Mouse (Mus musculus): ENCODE measurements around the gene Mrpl2.

Mrpl2 gene

GRCm38 (mm10) chr17:46645561-46646321 lies at the start of gene Mrpl2, which contains the start of gene Klc4:
Gene Mrpl2 (plus strand): TSS chr17:46646229.
Gene Klc4 (minus strand): TSS chr17:46646022.
- DNase-seq (ENCODE audit: low spot score in 2 of 2), result peak; percentile 98 to 99

- DNase-seq (ENCODE audit: low spot score in 2 of 2), result no peak
Observed at GRCm38 (mm10) chr17:46597956-46598355, 48.1 kb upstream of the Mrpl2 start.

GRCm38 (mm10) chr17:46598963-46599362 lies 47.1 kb upstream of the Mrpl2 start:
- no peak for DNase-seq (ENCODE audit: low spot score in 2 of 2)

- no peak for DNase-seq (ENCODE audit: low spot score in 2 of 2)
Observed at GRCm38 (mm10) chr17:46600569-46600968, 45.5 kb upstream of the Mrpl2 start.

GRCm38 (mm10) chr17:46602212-46602611 lies 43.8 kb upstream of the Mrpl2 start:
- DNase-seq (ENCODE audit: low spot score in 2 of 2), result no peak

GRCm38 (mm10) chr17:46603229-46603628 lies 42.8 kb upstream of the Mrpl2 start:
- DNase-seq (ENCODE audit: low spot score in 2 of 2), result no peak

- DNase-seq (ENCODE audit: low spot score in 2 of 2), result no peak
Observed at GRCm38 (mm10) chr17:46605126-46605525, 40.9 kb upstream of the Mrpl2 start.

GRCm38 (mm10) chr17:46605987-46606386 lies 40.0 kb upstream of the Mrpl2 start:
- no peak for DNase-seq (ENCODE audit: low spot score in 2 of 2)

GRCm38 (mm10) chr17:46609721-46610514 lies 36.1 kb upstream of the Mrpl2 start:
- DNase-seq (ENCODE audit: low spot score in 2 of 2), result no peak

- no peak for DNase-seq (ENCODE audit: low spot score in 2 of 2)
Observed at GRCm38 (mm10) chr17:46611316-46611715, 34.7 kb upstream of the Mrpl2 start.

- DNase-seq (ENCODE audit: low spot score in 2 of 2), result no peak
Observed at GRCm38 (mm10) chr17:46612189-46612588, 33.8 kb upstream of the Mrpl2 start.

GRCm38 (mm10) chr17:46612820-46613219 lies 33.2 kb upstream of the Mrpl2 start:
- no peak for DNase-seq (ENCODE audit: low spot score in 2 of 2)

GRCm38 (mm10) chr17:46613229-46613628 lies 32.8 kb upstream of the Mrpl2 start:
- DNase-seq (ENCODE audit: low spot score in 2 of 2), result no peak

- no peak for DNase-seq (ENCODE audit: low spot score in 2 of 2)
Observed at GRCm38 (mm10) chr17:46617799-46618198, 28.2 kb upstream of the Mrpl2 start.

- no peak for DNase-seq (ENCODE audit: low spot score in 2 of 2)
Observed at GRCm38 (mm10) chr17:46618394-46618768, 27.6 kb upstream of the Mrpl2 start.

- no peak for DNase-seq (ENCODE audit: low spot score in 2 of 2)
Observed at GRCm38 (mm10) chr17:46618769-46619682, 27.0 kb upstream of the Mrpl2 start.

- DNase-seq (ENCODE audit: low spot score in 2 of 2), result no peak
Observed at GRCm38 (mm10) chr17:46619683-46620357, 26.2 kb upstream of the Mrpl2 start.

GRCm38 (mm10) chr17:46621324-46621723 lies 24.7 kb upstream of the Mrpl2 start:
- no peak for DNase-seq (ENCODE audit: low spot score in 2 of 2)

- DNase-seq (ENCODE audit: low spot score in 2 of 2), result no peak
Observed at GRCm38 (mm10) chr17:46622269-46622668, 23.8 kb upstream of the Mrpl2 start.

- no peak for DNase-seq (ENCODE audit: low spot score in 2 of 2)
Observed at GRCm38 (mm10) chr17:46623819-46624557, 22.0 kb upstream of the Mrpl2 start.

GRCm38 (mm10) chr17:46624598-46624997 lies 21.4 kb upstream of the Mrpl2 start:
- no peak for DNase-seq (ENCODE audit: low spot score in 2 of 2)
